Mouse (Mus musculus) gastrocnemius, adult 18-20 months (tissue): ENCODE measurements around the gene Calml4. TPM values are rescaled to one million over a fixed set of nuclear protein-coding genes. Genes with fewer than 3 reads are reported as not detected.

ENCODE experiments used
- DNase-seq: peaks from one replicate; pipeline ENCODE4 v3.0.0; 2021; ENCODE audit warnings: low spot score
- total RNA-seq, 2 experiments: library from RNA; stranded (reverse); gene quantifications; 2 replicates each; pipeline ENCODE4 v1.2.3; 2021

The Calml4 gene
- total RNA-seq, 2 experiments from 2014 or later, result 1.2 to 1.3 TPM

DNA sequence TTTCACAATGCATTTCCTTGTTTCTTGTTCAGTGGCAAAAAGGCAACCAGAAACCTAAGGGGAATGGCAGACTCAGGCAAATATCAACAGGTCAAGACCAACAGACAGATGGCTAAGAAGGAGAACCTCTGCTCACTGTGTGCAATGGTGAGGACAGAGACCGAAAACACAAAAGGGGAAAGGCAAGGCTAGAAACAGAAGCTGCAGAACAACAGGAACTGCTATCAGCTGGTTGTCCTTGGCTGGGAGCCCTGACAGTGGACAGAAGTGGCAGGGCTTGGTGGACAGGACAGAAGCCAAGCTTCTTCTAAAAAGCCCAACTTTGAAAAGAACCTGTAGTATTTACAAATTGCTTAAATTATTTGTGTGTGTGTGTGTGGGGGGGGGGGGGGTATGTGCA, 36.6 kb downstream of the Calml4 start:
- no peak for DNase-seq

GRCm38 (mm10) chr9:62901736-62902135, 43.9 kb downstream of the Calml4 start:
- DNase-seq, result no peak

- DNase-seq, result no peak
Measured at GRCm38 (mm10) chr9:62903841-62904240, 46.0 kb downstream of the Calml4 start.

DNA sequence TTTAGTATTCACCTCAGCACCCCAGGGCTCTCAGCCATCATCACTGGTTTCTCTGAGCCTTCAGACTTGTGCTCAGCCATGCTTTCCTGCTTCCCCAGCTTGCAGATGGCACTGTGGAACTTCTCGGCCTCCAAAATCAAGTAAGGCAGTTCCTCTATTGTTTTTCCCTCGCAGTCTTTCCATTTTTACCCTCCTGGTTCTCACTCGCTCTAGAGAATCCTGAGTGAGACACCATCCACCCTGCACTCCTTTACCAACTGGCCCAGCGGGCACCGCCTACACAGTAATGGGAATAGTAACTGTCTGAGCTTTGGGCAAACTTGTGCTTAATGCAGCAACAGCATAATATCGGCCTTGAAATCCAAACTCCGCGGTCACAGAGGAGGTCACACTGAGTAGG, 47.2 kb downstream of the Calml4 start:
- DNase-seq, result no peak

- DNase-seq, result no peak
Measured at GRCm38 (mm10) chr9:62913390-62914069, 55.6 kb downstream of the Calml4 start.

DNA sequence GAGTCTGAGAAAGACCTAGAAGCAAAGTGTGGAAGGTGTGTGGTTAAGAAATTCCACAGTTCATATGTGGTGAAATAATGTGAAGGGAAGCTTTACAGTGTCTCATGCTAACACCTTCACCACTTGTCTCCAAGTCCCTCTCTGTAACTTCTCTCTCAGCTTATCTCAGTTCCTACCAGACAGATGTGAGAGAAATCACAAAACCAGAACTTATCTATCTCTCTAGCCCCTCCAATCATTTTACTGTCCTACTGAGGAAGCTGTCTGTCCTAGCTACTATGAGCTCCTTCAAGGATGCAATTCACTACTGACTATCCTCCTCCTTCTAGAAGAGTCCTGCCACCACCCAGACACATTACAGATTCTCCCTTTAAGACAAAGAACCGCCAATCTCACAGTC, 59.2 kb downstream of the Calml4 start:
- no peak for DNase-seq

DNA sequence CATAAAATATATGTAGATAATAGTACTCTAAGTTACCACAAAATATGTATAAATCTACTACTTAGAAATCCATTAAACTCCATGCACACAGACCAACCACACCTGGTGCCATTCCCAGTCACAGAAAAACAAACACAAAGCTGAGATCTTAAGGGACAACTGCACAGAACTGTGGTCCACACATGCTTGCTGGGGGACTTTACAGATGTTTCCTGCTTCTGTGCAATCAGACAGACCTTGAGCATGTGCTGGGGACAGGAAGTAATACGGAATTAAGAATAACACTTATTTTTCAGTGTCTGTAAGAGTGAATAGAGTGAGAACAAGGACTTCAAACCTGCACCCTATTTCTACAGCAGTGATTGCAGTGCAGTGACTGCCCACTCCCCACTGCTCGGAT, 63.0 kb downstream of the Calml4 start:
- no peak for DNase-seq

- DNase-seq, result no peak
Measured at GRCm38 (mm10) chr9:62924886-62925610, 67.2 kb downstream of the Calml4 start.

Other genes starting within 250 kb of the Calml4 start
- gene Itga11, start 180.3 kb upstream of the Calml4 start, total RNA-seq, result 1 to 10 TPM; 3.1 to 3.7 TPM
- gene Fem1b, start 46.1 kb upstream of the Calml4 start, total RNA-seq, result 10 to 100 TPM; 11.4 to 12.5 TPM
- gene Cln6, start 19.3 kb upstream of the Calml4 start, total RNA-seq, result 10 to 100 TPM; 18.9 to 20.1 TPM
- 10 to 100 TPM; 19.6 to 21.3 TPM for gene Pias1, start 129.8 kb downstream of the Calml4 start, total RNA-seq